Comparison of ENCODE assay signal across 21 mouse cellular contexts in genomic region chr2:179494276-179494675, GRCm38 (mm10). TPM values are rescaled to one million over a fixed set of nuclear protein-coding genes. Genes with fewer than 3 reads are reported as not detected.
"Had no signal": no experiment of that assay in that cellular context is flagged by ENCODE, and none has a peak within 500 bp of the region (broad histone marks: within the 10 kb centered on the region; RNA-seq: fewer than 3 reads in every experiment).

No protein-coding gene starts in this region.

- H3K9ac ChIP-seq: liver, embryonic 13.5 days; midbrain, embryonic 13.5 days; neural tube, embryonic 13.5 days had no signal

- H3K4me1 ChIP-seq: liver, embryonic 13.5 days; megakaryocyte, embryonic 14.5 days had no signal

- H3K4me2 ChIP-seq: liver, embryonic 13.5 days; midbrain, embryonic 13.5 days; neural tube, embryonic 13.5 days had no signal

- H3K27ac ChIP-seq: left cerebral cortex, adult 2 months; liver, embryonic 13.5 days; midbrain, embryonic 10.5 days; midbrain, embryonic 13.5 days; neural tube, embryonic 13.5 days had no signal

- DNase-seq: kidney, postnatal 10 days; kidney, postnatal 36 days; layer of hippocampus, postnatal 36 days; liver, embryonic 13.5 days; lung, adult 2 months; lung, postnatal 36 days; retina, postnatal 1 day; right cerebral cortex, postnatal 25 days; spleen, adult 18-20 months; thymus, adult 18-20 months; thymus, postnatal 36 days had no signal

- H3K36me3 ChIP-seq: liver, embryonic 13.5 days; midbrain, embryonic 10.5 days; midbrain, embryonic 13.5 days; neural tube, embryonic 13.5 days had no signal

- ATAC-seq: lung, postnatal 0 days; midbrain, embryonic 16.5 days had no signal

- H3K27me3 ChIP-seq: liver, embryonic 13.5 days; megakaryocyte, embryonic 14.5 days; midbrain, embryonic 13.5 days; neural tube, embryonic 13.5 days had no signal

- H3K9me3 ChIP-seq: midbrain, embryonic 10.5 days; midbrain, embryonic 13.5 days; neural tube, embryonic 13.5 days had no signal

- H3K4me3 ChIP-seq: left cerebral cortex, adult 2 months; liver, embryonic 13.5 days; midbrain, embryonic 10.5 days; midbrain, embryonic 13.5 days; myocyte; neural tube, embryonic 13.5 days had no signal

RNA-seq across cellular contexts. Expression of gene Cdh4, which starts 52.0 kb away (rescaled TPM):
- total RNA-seq: monocyte, adult 5-6 weeks; neutrophil, adult 5-6 weeks had no signal
- polyA plus RNA-seq: myocyte had no signal
